Mouse (Mus musculus): ENCODE measurements at regions not wholly inside any gene's neighbourhood (a gene's known extent, or its start where the extent isn't known, plus 50 kb on each side); places are given as distances from the start of the nearest gene placed in this dataset.

- H3K4me1 ChIP-seq (ENCODE audit: control insufficient read depth, insufficient read depth, low read length), result no peaks in the 10 kb centered on the region
- H3K36me3 ChIP-seq (ENCODE audit: control insufficient read depth, insufficient read depth, low read length), result no peaks in the 10 kb centered on the region
- peak; percentile 58; the same call in 1 of the 2 replicates for ATAC-seq (ENCODE audit: low read depth)
- WGBS, result 19% methylated on average over 5 of the region's 5 CpGs
- no peak overlapping the region for H3K9ac ChIP-seq (replicated peaks; ENCODE audit: low read depth, low read length)
- no peaks in the 10 kb centered on the region for H3K27me3 ChIP-seq (ENCODE audit: control insufficient read depth, insufficient read depth, low read length)
- no peak overlapping the region for H3K4me2 ChIP-seq (ENCODE audit: low read depth, low read length)
- no peaks in the 10 kb centered on the region for H3K9me3 ChIP-seq (ENCODE audit: control insufficient read depth, low read length)
- no peak overlapping the region for H3K27ac ChIP-seq (ENCODE audit: low read depth, low read length)
- H3K4me3 ChIP-seq (ENCODE audit: low read depth, low read length), result no peak overlapping the region
These were observed 57.8 kb upstream of the Epha7 start for GRCm38 (mm10) chr4:28754960-28755692.

DNA sequence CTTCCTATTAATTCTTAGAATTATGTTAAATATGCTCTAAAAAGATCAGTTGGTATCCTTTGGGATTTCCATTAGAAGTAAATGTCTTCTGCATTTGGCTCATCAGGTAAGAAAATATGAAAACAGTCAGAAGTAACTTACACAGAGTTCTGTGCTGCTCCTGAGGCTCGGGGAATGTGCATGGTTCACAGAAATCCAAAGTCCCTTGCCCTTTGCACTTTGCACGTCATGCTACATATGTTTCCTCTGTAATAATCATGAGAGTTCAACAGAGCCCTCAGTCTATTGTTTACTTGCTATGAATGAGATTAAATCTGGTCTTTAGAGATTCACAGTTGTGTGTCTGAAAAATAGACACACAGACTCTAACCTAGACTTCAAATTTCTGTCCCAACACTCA is 50.6 kb upstream of the Epha7 start:
- Histone ChIP-seq H3K9me3 (ENCODE audit: control insufficient read depth, low read length) (no peaks in the 10 kb centered on the region), H3K4me2 (ENCODE audit: low read depth, low read length) (no peak overlapping the region), H3K9ac (replicated peaks; ENCODE audit: low read depth, low read length) (no peak overlapping the region), H3K27me3 (ENCODE audit: control insufficient read depth, insufficient read depth, low read length) (no peaks in the 10 kb centered on the region), H3K27ac (ENCODE audit: low read depth, low read length) (no peak overlapping the region), H3K4me1 (ENCODE audit: control insufficient read depth, insufficient read depth, low read length) (no peaks in the 10 kb centered on the region), H3K36me3 (ENCODE audit: control insufficient read depth, insufficient read depth, low read length) (no peaks in the 10 kb centered on the region), H3K4me3 (ENCODE audit: low read depth, low read length) (no peak overlapping the region)
- no peak for ATAC-seq (ENCODE audit: low read depth)
- WGBS, result 63% methylated on average over 2 of the region's 2 CpGs

Measured in neural tube, embryonic 14.5 days (tissue).